Mouse (Mus musculus) kidney, adult 9 months (tissue): ENCODE measurements around the gene Cdr2l.

ENCODE experiments used
- DNase-seq: peaks from one replicate; pipeline ENCODE4 v3.0.0; 2022

Cdr2l gene

DNA sequence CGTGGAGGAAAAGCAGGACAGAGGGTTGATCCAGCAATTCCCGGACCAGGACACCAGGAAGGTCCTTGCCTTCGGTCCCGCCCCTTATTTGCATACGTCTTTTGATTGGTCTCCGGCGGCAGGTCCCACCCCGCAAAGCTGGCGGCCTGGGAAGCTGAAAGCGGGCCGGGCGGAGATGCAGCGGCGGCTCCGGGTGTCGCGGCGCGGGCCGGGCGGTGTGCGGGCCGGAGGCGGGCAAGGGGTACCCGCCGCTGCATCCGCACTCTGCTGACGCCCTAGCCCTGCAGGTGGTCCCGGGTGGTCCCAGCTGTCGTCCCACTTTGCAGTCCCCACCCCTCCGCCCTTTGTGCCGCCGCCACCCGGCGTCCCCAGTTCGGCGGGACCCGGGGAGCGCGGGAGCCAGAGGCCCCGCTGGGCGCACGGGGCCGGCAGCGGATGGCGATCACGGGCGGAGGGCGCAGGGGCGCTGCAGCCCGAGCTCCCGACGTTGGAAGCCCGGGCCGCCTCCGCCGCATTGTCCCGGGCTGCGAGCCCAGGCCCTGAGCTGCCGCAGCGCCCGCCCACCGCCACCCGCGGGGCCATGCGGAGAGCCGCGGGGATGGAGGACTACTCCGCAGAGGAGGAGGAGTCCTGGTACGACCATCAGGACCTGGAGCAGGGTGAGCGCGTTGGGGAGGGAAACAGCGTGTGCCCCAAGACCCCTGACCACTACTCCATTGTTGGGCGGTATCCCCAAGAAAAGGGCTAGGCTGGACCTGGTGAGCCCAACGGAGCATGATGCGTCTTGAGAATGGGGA lies at the start of gene Cdr2l:
Cdr2l (plus strand) TSS at position 174 of the 797 bp plus-strand sequence.
- DNase-seq = peak; percentile 94

DNA sequence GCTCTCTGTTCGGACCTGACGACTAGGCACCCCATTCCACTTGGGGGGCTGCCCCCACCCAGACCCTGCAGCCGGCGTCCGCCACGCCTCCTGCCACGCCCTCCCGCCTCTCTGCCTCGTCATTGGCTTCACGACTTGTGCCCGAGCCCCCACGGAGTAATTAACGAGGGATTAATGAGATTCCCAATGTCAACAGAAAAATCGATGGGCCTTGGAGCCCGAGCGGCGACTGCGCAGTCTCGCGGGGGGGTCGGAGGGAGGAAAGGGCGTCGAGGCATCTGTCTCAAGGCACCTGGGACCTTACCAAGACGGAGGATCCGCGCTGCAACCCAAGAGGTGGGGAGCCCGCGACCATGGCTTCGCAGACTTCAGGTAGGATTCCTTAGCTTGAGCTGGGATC lies 47.2 kb upstream of the Cdr2l start, which contains the start of gene Otop3:
Otop3 (plus strand) TSS at position 201 of the 400 bp plus-strand sequence.
- DNase-seq = no peak

DNA sequence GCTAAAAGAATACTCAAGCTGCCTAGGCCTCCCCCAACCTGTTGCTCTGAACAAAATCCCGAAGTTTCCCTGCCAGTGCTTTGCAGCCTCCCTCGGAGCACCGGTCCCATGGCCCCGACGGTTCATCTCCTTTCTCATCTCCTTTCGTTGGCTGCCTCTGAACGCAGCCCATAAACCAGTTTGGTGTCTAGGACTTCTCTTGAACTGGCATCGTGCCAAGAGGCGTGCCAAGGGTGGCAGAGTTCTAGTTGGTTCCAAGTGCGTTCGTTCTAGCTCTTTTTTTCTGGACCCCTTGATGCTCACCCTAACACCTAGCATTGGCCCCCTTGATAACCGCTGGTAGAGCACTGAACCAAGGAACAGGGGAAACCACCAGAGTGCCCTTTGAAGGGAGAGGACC lies 46.5 kb upstream of the Cdr2l start:
- DNase-seq = peak; percentile 34

DNA sequence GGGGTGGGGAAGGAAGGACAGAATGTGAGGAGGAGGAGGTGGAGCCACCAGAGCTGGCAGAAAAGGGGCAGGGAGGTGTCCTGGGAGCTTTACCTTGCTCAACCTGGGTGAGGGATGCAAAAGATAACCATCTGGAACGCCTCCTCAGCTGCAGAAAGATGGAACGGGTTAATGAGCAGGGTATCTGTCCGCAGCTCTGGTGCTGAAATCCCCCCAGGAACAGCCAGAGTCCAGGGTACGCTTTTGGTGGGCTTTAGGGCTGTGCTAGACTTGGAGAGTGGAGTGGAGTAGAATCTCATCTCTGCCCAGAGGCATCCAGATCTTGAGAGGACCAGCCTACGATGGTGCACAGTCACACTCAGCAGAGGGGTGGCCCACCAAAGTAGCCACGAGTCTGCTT lies 45.6 kb upstream of the Cdr2l start:
- DNase-seq = no peak

DNA sequence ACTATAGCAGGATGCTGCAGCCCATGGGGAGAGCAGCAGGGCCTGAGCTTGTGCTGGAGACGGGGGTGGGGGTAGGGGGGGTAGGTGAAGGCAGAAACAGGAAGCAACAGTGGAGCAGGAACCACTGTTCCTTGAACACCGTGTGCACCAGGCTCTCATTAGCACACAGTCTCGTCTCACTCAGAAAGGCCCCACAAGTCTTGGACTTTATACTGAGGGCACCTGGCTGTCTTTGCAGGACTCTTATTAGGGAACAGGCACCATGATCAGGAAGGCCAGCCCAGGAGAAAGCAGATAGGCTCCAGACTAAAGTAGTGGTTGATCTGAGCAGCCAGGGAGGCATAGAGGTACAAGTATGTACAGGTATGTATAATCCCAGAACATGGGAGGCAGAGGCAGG lies 44.4 kb upstream of the Cdr2l start:
- DNase-seq = peak; percentile 53

DNA sequence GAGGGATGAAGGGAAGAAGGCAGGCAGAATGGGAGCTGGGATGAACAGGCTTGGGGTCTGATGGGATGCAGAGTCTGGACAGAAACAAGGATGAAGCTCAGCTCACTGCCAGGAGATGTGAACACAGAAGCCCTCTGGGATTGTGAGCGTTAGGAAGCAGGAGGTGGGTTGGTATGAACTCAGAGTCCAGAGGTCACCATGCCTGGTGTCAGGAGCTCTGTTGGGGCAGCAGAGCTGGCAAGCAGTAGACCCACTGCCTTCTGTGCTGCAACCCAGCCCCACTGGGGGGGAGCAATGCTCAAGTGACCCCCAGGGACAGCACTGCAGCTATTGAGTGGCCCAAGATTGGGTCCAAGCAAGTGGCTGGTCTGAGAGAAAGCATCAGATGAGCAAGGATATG lies 43.9 kb upstream of the Cdr2l start:
- DNase-seq = peak; percentile 48

DNA sequence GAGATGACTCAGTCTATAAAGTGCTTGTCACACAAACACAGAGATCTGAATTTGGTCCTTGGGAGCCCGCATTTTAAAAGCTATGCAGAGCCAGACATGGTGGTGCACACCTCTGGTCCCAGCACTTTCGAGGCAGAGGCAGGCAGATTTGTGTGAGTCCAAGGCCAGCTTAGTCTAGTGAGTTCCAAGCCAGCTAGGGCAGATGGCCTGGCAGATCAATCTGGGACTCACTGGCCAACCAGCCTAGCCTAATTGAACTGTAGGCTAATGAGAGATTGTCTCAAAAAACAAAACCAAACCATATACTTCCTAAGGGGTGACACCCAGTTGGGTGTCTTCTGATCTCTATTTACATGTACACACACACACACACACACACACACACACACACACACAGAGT lies 40.5 kb upstream of the Cdr2l start:
- DNase-seq = no peak

DNA sequence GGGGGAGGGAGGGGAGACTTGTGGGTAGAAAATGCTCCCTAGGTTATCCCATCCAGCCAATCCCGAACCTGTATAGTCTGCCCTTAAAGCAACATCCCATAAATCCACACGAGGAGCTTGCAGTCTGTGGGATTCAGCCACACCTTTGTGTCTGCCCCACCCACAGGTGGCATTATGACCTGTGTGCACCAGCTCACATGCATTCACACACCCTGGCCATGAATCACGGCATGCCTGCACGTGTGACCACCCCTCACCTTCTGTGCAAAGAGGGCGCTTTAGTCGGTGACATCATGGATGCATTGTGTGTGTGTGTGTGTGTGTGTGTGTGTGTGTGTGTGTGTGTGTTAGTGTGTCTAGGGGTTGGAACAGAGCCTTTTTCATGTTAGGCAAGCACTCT lies 39.9 kb upstream of the Cdr2l start:
- DNase-seq = no peak

DNA sequence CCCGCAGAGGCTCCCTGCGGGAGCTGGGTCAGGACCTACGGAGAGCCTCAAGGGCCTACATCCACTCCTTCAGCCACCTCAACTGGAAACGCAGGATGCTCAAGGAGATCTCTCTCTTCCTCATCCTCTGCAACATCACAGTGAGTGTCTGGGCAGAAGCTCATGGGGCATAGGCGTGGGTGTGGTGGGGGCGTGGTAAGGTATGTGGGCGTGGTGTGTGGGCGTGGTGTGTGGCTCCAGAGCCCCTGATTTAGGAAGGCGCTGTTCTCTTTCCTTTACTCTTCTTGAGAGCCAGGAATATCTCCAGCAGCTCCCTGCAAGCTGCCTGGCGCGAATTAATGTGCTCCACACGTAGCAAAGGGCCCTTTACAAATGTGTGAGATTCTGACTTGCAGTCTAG lies 36.7 kb upstream of the Cdr2l start:
- DNase-seq = no peak

DNA sequence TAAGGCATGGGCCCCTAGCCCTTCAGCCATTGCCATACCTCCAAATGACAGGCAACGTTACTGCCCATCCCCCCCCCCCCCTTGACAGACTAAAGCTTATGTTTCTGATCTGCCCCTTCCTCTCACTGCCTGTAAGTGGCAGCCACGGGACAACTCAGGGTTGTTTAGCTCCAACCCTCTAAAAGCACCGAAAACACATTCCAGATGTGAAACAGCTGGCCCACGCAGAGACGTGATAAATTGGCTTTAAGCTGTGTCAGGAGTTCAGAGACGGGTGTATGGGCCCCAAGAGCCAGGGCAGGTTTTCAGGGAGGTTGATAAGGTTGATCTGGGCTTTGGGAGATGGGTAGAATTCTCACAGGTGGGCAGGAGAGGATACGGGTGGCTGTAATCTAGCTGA lies 36.2 kb upstream of the Cdr2l start:
- no peak for DNase-seq

DNA sequence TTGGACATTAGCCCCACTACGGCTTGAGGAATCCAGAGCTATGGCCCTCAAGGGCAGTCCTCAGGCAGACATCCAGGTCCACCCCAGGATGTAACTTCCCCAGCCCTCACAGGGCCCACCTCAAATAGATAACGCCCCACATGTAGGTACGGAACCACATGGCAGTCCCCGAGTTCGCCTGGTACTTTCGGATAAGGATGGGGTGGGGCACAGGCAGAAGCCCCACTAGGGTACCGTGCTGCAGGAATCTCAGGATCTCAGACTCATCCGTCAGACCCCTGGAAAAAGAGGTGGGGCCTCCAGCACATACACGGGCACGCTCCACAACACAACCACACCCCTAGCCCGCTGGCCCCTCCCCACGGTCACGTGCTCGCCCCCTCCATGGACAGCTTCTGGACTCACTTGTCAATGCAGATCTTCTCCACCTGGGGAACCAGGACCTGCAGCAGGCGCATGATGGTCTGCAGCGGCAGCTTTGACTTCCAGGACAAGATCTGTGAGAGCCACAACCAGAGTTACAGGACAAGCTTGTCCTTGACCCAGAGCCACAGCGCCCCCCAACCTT lies 33.0 kb upstream of the Cdr2l start:
- DNase-seq = no peak

DNA sequence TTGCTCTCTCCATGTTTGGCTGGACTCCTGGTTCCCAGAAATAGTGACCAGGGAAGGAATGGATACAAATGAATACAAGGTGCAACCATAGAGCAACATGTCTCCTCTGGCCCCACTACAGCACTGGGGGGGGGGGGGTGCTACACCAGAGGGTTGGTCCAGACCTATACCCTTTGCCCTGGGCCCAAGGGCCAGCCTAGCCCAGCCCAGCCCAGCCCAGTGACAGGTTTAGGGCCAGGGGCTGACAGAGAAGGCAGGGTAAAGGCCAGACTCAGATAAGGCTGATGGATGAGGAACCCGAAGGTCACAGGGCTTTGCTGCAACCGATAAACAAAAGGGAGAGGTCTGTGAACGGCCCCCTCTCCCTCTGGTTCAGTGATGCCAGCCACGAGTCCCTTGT lies 31.7 kb upstream of the Cdr2l start:
- no peak for DNase-seq

DNA sequence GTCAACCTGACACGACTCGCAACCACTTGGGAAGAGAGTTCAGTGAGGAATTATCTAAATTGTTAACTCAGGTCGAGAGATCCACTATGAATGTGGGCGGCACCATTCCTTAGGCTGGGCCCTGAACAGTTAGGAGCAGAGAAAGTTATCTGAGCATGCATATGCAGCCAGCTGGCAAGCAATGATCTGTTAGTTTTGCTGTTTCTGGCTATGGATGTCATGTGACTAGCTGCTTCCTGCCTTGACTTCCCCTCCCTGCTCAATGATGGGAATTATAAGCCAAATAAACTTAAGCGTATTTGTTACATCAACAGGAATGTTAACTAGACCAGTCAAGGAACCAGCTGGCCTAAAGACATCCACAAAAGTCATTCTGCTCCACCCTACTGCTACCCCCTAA lies 28.3 kb upstream of the Cdr2l start:
- DNase-seq = no peak

DNA sequence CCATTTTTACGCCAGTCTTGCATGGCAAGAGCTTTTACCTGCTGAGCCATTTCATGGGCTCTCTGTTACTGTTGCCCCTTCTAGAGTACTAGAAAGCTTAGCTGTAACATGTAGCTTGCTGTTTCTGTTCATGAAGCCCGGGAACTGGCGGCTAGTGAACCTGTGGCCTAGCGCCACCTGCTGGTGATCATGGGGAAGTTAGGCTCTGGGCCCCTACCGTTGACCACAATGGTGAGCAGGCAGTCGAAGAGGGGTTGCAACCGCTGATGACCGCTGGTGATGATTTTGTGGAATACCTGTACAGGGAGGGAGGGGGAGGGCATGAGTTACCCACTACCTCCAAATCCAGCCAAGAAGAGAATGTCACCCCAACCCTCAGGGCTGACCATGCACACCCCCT lies 27.5 kb upstream of the Cdr2l start:
- DNase-seq = peak; percentile 61

DNA sequence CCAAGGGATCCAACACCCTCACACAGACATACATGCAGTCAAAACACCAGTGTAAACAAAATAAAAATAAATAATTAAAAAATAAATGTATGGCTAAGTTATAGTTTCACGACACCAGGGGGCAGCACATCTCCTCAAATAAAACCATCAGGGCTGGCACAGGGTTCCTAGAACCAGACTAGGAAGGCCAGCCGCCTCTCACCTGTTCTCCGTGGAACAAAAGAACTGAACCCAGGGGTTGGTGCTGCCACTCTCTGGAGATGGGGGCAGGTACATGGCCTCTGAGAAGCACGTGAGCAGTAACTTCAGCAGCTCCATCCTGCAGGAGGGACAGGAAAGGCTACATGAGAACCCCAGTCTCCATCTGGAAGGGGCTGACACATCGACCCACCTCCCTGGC lies 23.2 kb upstream of the Cdr2l start:
- peak; percentile 79 for DNase-seq

DNA sequence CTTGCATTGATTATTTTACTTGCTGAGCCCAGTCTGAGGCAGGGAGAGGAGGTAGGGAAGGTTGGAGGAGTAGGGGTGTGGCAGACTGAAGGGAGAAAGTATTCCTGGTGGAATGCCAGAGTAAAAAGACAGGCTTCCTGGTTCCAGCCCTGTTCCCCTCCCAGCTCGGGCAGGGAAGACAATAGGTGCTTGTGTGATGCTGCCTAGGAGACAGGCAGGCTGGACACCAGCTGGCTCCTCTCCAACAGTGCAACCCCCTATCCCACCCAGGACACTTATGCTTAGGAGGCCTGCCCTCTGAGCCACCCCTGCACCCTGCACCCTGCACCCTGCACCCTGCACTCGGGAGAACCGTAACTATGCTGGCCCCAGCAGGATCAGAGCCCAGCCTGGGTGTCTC lies 22.4 kb upstream of the Cdr2l start:
- DNase-seq = no peak

DNA sequence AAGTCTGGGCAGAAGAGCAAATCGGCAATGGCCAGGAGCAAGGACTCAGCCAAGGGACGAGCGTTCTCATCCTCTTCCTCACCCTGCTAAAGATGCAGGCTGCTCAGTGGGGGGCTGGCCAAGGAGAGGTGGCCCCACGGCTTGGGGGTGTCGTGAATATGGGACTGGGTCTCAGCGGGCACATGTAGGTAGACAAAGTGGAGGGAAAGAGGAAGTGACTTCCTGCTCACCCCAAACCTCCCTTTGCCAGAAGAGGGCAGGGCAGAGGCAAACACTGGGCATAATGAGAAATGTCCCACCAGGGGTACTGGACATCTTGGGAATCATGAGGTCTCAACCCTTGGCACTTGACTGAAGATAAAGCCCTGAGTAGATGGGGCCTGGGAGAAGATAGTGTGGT lies 22.0 kb upstream of the Cdr2l start:
- no peak for DNase-seq

DNA sequence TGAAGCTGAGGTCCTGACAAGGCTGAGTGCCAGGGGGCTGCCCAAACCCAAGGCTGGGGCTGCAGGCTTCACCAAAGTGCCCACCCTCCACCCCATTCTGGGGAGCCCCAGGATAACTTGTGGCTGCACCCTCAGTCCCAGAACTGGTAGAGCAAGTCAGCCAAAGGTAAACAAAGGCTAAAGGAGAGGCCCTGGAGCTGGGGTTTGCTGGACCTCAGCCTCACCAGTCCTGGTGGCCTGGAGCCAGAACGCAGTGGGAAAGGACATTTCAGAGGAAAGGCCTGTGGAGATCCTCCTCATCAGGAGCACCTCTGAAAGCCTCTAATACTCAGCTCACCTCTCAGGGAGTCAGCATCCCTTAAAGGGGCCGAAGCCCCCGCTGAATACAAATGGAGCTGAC lies 17.6 kb upstream of the Cdr2l start:
- no peak for DNase-seq

DNA sequence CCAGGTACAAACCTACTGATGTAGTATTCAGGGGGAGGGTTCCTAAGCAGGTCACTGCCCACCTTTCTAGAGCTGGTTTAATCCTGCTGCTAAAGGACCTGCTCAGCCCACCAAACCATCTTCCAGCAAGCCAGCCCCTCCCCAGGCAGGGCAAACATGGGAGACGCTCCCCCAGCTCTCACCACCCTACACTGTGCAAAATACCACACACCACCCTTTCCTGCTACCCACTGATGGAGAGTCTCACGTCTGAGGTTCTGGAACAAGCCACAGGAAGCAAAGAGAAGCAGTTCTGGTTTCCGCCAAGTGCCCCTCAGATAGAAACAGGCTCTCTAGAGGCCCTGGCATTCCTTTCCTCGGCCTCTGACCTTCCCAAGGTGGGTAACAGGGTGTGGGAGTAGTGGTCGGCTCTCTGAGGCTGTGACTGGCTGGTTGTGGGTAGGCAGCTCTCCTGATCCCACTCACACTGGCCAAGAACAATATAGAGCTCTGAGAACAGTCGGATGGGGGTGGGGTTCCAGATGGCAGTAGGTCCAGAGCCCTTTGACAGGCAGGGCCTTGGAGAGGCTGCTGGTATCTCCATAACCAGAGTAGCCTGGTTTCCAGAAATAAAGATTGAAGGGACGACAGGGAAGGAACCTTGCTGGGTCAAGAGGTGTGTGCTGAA lies 15.5 kb upstream of the Cdr2l start:
- no peak for DNase-seq

DNA sequence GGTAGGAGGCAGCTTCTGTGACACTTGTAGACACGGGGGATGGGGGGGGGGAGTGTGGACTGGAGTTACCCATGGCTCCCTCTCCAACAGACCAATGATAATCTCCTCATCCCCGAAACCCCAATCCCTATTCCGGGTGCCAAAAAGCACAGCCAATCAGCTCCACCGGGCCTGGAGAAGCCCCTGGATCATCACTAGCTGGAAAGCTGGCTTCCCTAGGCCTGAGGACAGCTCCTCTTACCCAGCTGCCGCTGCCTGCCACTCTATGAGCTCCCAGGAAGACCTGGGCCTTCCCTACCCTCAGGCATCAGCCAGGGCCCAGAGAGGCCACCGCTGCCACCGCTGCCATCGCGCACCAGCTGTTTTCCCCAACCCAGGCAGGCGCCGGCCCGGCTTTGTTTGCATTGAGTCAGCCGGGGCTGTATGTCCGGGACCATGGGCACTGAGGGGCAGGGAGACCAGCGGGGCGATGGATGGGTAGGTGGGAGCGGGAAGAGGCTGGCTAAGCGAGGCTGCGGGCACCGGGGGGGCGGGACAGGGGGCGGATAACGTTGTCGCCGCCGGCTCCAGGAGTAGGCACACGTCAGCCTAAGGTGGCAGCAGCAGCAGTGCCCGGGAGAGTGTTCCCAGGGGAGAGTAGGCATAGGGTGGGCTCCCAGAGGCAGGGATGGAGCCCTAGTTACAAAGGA lies 14.9 kb upstream of the Cdr2l start:
- DNase-seq = no peak

DNA sequence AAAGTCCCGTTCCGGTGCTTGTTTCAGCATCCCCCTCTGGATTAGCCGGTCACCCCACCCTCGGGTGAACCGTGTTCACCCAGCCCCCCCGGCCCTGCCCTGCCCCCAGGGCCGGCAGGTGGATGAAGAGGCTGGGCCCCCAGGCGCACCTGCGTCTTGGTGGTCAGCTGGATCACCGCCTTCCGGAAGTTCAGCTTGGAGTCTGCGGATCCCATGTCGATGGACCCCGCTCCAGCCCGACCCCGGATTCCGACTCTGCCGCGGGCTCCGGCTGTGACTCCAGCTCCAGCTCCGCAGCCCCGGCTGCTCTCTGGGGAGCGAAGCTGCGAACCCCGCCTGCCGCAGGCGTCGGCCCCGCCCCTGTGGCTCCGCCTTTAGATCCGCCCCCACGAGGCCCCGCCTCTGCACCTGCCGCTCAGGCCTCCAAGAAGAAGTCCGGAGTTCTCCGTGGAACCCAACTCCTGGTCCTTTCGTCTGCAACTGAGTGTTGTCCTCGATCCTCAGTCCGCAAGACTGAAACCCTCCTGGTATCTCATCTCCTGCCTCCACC lies 14.2 kb upstream of the Cdr2l start, which contains the start of gene Hid1:
Hid1 (minus strand) TSS at position 362 of the 550 bp plus-strand sequence.
- DNase-seq = peak; percentile 85

DNA sequence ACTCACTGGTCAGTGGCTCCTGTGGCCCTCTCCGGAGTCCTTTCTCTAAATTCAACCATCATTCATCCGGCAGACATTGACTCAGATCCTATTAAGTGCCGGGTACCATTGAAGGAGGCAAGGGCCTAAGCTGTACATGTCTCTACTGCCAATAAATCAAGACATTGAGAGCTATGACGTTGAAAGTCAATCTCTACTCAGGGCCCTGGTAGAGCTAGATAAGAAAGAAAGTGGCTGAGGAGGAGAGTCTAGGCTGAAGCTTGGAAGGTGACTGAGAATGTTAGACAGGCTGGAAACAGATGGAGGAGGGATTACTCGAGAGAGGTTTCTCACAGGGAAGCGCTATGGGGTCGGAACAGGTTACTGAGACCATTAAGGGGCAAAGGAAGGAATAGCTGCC lies 11.3 kb upstream of the Cdr2l start:
- no peak for DNase-seq

DNA sequence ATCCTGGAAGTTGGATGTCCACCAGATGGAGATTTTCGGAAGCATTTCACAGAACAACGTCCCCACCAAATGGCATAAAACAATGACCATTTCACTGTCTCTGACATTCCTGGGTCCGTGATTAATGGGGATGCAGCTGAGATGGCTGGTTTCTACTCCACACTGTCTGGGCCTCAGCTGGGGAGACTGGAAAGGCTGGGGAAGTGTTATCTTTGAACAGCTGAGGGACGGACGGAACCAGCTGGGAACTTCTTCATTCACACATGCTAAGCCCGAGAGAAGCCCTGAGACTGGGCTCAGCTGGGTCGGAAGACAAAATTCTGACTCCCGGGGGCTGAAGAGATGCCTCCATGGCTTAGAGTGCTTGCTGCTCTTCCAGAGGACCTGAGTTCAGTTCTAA lies 10.4 kb upstream of the Cdr2l start:
- no peak for DNase-seq
